Mouse (Mus musculus): ENCODE data around the gene Gm48552.

The Gm48552 gene

GRCm38 (mm10) chr10:81388505-81389055 lies at the start of gene Gm48552:
Gm48552 (plus strand) TSS chr10:81389005.
- DNase-seq (ENCODE audit: low spot score), result no peak

GRCm38 (mm10) chr10:81340551-81341332 lies 48.1 kb upstream of the Gm48552 start:
- DNase-seq (ENCODE audit: low spot score), result no peak

GRCm38 (mm10) chr10:81341333-81341949 lies 47.4 kb upstream of the Gm48552 start:
- DNase-seq (ENCODE audit: low spot score), result no peak

GRCm38 (mm10) chr10:81342686-81343505 lies 45.9 kb upstream of the Gm48552 start, which contains the start of gene Gipc3:
Gipc3 (minus strand) TSS chr10:81343266.
- DNase-seq (ENCODE audit: low spot score), result no peak

GRCm38 (mm10) chr10:81344421-81345161 lies 44.2 kb upstream of the Gm48552 start:
- no peak for DNase-seq (ENCODE audit: low spot score)

GRCm38 (mm10) chr10:81345162-81345534 lies 43.7 kb upstream of the Gm48552 start:
- no peak for DNase-seq (ENCODE audit: low spot score)

GRCm38 (mm10) chr10:81346453-81347067 lies 42.2 kb upstream of the Gm48552 start:
- DNase-seq (ENCODE audit: low spot score), result peak; percentile 67

GRCm38 (mm10) chr10:81349146-81349545 lies 39.7 kb upstream of the Gm48552 start:
- peak; percentile 70 for DNase-seq (ENCODE audit: low spot score)

GRCm38 (mm10) chr10:81349961-81350350 lies 38.8 kb upstream of the Gm48552 start:
- DNase-seq (ENCODE audit: low spot score), result no peak

- DNase-seq (ENCODE audit: low spot score), result peak; percentile 98
Measured at GRCm38 (mm10) chr10:81350351-81351063, 38.3 kb upstream of the Gm48552 start, which contains the start of gene Hmg20b. Hmg20b (minus strand) TSS chr10:81350480.

GRCm38 (mm10) chr10:81351678-81352291 lies 37.0 kb upstream of the Gm48552 start:
- peak; percentile 83 for DNase-seq (ENCODE audit: low spot score)

- DNase-seq (ENCODE audit: low spot score), result no peak
Measured at GRCm38 (mm10) chr10:81354738-81355477, 33.9 kb upstream of the Gm48552 start.

GRCm38 (mm10) chr10:81355533-81355932 lies 33.3 kb upstream of the Gm48552 start:
- no peak for DNase-seq (ENCODE audit: low spot score)

GRCm38 (mm10) chr10:81356352-81356990 lies 32.3 kb upstream of the Gm48552 start:
- DNase-seq (ENCODE audit: low spot score), result no peak

- DNase-seq (ENCODE audit: low spot score), result peak; percentile 87
Measured at GRCm38 (mm10) chr10:81356991-81357844, 31.6 kb upstream of the Gm48552 start, which contains the start of gene Mfsd12. Mfsd12 (plus strand) TSS chr10:81357491.

GRCm38 (mm10) chr10:81358209-81358608 lies 30.6 kb upstream of the Gm48552 start:
- no peak for DNase-seq (ENCODE audit: low spot score)

- DNase-seq (ENCODE audit: low spot score), result no peak
Measured at GRCm38 (mm10) chr10:81358841-81359240, 30.0 kb upstream of the Gm48552 start.

- no peak for DNase-seq (ENCODE audit: low spot score)
Measured at GRCm38 (mm10) chr10:81360721-81361120, 28.1 kb upstream of the Gm48552 start.

All from c-Kit-positive CD71-positive TER-119-positive erythroid progenitor cells, embryonic 14.5 days (primary cell).